ENCODE assay signal across 8 mouse cellular contexts in the genomic region with DNA sequence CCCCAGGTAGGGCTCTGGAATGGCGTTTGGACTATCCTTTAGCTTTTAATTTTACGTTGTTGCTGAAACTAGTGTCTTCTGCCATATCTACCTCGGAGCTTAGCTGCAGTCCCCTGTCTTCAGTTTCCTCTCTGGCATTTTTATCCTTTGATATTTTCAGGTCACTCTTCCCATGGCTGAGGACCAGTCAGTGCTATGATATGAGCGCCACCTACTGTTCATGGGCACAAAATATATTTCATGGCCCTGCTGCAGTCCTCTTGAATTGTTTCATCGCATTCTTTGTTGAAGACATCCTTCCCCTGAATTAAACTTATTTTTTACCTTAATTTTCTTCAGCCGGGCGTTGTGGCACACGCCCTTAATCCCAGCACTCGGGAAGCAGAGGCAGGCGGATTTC. TPM values are rescaled to one million over a fixed set of nuclear protein-coding genes. Genes with fewer than 3 reads are reported as not detected.
DNase-seq lines count a peak whose midpoint lies in the region; ATAC-seq and TF ChIP-seq lines count a peak whose summit lies in the region.

No protein-coding gene starts in this region.

- H3K9ac ChIP-seq in kidney, embryonic 15.5 days: no peak overlapping the region
- H3K9ac ChIP-seq in limb, embryonic 14.5 days (ENCODE audit: low read depth, low read length, severe bottlenecking): no peak overlapping the region
- H3K9ac ChIP-seq in neural tube, embryonic 11.5 days (ENCODE audit: low read length): no peak overlapping the region

- H3K4me2 ChIP-seq in kidney, embryonic 15.5 days: no peak overlapping the region
- H3K4me2 ChIP-seq in limb, embryonic 14.5 days (replicated peaks; ENCODE audit: low read depth, low read length, severe bottlenecking): no peak overlapping the region
- H3K4me2 ChIP-seq in neural tube, embryonic 11.5 days (ENCODE audit: low read depth): no peak overlapping the region

- H3K9me3 ChIP-seq in kidney, embryonic 15.5 days (replicated peaks): no peaks in the 10 kb centered on the region
- H3K9me3 ChIP-seq in limb, embryonic 14.5 days (ENCODE audit: control insufficient read depth, low read length): no peaks in the 10 kb centered on the region
- H3K9me3 ChIP-seq in neural tube, embryonic 11.5 days (ENCODE audit: control insufficient read depth, low read length): no peaks in the 10 kb centered on the region

- no peaks in the 10 kb centered on the region for H3K27me3 ChIP-seq in kidney, embryonic 15.5 days
- H3K27me3 ChIP-seq in limb, embryonic 14.5 days (ENCODE audit: control insufficient read depth, insufficient read depth, low read length): no peaks in the 10 kb centered on the region
- H3K27me3 ChIP-seq in neural tube, embryonic 11.5 days (ENCODE audit: control insufficient read depth, insufficient read depth, low read length): no peaks in the 10 kb centered on the region

- DNase-seq in urinary bladder, postnatal 25 days (ENCODE audit: low spot score): peak; percentile 54
- no peak for DNase-seq in urinary bladder, postnatal 10 days (ENCODE audit: low spot score)
- peak; percentile 59 to 71 for DNase-seq in cerebellum, postnatal 25 days
- DNase-seq in limb, embryonic 14.5 days (ENCODE audit: low spot score): peak; percentile 84
- DNase-seq in neural tube, embryonic 11.5 days (ENCODE audit: low spot score): peak; percentile 65
- DNase-seq in spleen, postnatal 36 days (ENCODE audit: low spot score in 2 of 2): no peak

- no peaks in the 10 kb centered on the region for H3K36me3 ChIP-seq in kidney, embryonic 15.5 days
- H3K36me3 ChIP-seq in limb, embryonic 14.5 days (ENCODE audit: control insufficient read depth, insufficient read depth, low read length): no peaks in the 10 kb centered on the region
- no peaks in the 10 kb centered on the region for H3K36me3 ChIP-seq in neural tube, embryonic 11.5 days (ENCODE audit: control insufficient read depth, insufficient read depth, low read length)

- no peak for TF ChIP-seq POLR2A in limb, embryonic 14.5 days (IDR thresholded peaks at IDR 0.05; ENCODE audit: borderline replicate concordance, extremely low read depth, insufficient read depth, insufficient read length)

- ATAC-seq in granulocyte monocyte progenitor cell, adult 5-6 weeks (replicated peaks; ENCODE audit: poor library complexity, severe bottlenecking): peak; percentile 48; the same call in 1 of the 2 replicates
- peak; percentile 77 for ATAC-seq in kidney, embryonic 15.5 days (replicated peaks; ENCODE audit: low FRiP score)
- peak; percentile 80; the same call in 1 of the 2 replicates for ATAC-seq in limb, embryonic 14.5 days (ENCODE audit: low FRiP score, low read depth)
- ATAC-seq in neural tube, embryonic 11.5 days (ENCODE audit: insufficient read depth, low FRiP score, low TSS enrichment): peak; percentile 75

- no peak overlapping the region for H3K27ac ChIP-seq in kidney, embryonic 15.5 days
- H3K27ac ChIP-seq in limb, embryonic 14.5 days (replicated peaks; ENCODE audit: low read depth, low read length): no peak overlapping the region
- H3K27ac ChIP-seq in neural tube, embryonic 11.5 days (ENCODE audit: low read depth, low read length): no peak overlapping the region

- no peaks in the 10 kb centered on the region for H3K4me1 ChIP-seq in kidney, embryonic 15.5 days
- no peaks in the 10 kb centered on the region for H3K4me1 ChIP-seq in limb, embryonic 14.5 days (ENCODE audit: control insufficient read depth, insufficient read depth, low read length)
- H3K4me1 ChIP-seq in neural tube, embryonic 11.5 days (ENCODE audit: control insufficient read depth, insufficient read depth, low read length): no peaks in the 10 kb centered on the region

- no peak overlapping the region for H3K4me3 ChIP-seq in kidney, embryonic 15.5 days (replicated peaks)
- no peak overlapping the region for H3K4me3 ChIP-seq in limb, embryonic 14.5 days (replicated peaks; ENCODE audit: low read length)
- no peak overlapping the region for H3K4me3 ChIP-seq in neural tube, embryonic 11.5 days (ENCODE audit: low read depth, low read length)

- WGBS in kidney, embryonic 15.5 days: 23% methylated on average over 10 of the region's 10 CpGs
- WGBS in limb, embryonic 14.5 days: 22% methylated on average over 10 of the region's 10 CpGs
- 26% methylated on average over 10 of the region's 10 CpGs for WGBS in neural tube, embryonic 11.5 days

RNA-seq across cellular contexts. Expression of gene Usp1, which starts 36.5 kb away (rescaled TPM):
- 129 and 141 TPM in 2 replicates for total RNA-seq in granulocyte monocyte progenitor cell, adult 5-6 weeks (2014; fragmentation: Nextera tagmentation)
- 185 and 195 TPM in 2 replicates for total RNA-seq in granulocyte monocyte progenitor cell, adult 5-6 weeks (2017)
- polyA plus RNA-seq in kidney, embryonic 15.5 days (2015; fragmentation: Nextera tagmentation; extraction: Ambion mirVana): 90.5 and 108 TPM in 2 replicates
- polyA plus RNA-seq in limb, embryonic 14.5 days (2012; rRNA removed): 64.3 and 94.8 TPM in 2 replicates
- polyA plus RNA-seq in limb, embryonic 14.5 days (2014; fragmentation: Nextera tagmentation; extraction: Ambion mirVana): 106 and 109 TPM in 2 replicates
- 114 and 120 TPM in 2 replicates for polyA plus RNA-seq in neural tube, embryonic 11.5 days (2014; fragmentation: Nextera tagmentation; extraction: Ambion mirVana)

Comparison
In these comparisons a context has a peak if more than half of its experiments do, and no peak if none do; other contexts are left out.
1. DNase-seq: peak in urinary bladder, postnatal 25 days (single experiment), cerebellum, postnatal 25 days (2 of 2), limb, embryonic 14.5 days (single experiment) and neural tube, embryonic 11.5 days (single experiment); none in urinary bladder, postnatal 10 days (single experiment) and spleen, postnatal 36 days (0 of 2).
2. Peak in every context shown above with its lines, with median percentiles within 50 percentile points of each other: ATAC-seq.